Mouse (Mus musculus): ENCODE measurements around the gene Dhrs4.

Dhrs4 gene

DNA sequence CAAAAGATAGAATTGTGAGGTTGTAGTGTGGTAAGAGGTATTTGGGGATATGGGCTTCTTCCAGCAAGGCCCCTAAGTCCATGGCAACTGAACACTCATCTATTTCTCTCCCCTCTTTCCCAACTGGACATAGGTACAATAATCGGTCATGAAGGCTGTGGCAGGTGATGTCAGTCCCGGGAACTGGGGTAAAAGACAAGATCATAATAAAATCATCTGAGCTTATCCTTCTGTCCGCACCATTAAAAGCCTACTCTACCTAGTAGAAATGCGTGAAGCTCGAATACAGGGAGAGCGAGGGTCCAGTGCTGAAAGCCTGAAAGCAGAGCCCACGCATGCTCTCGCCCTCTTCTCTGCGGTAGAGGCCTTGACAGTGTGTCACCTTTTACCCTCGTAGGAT, 1.1 kb downstream of the Dhrs4 start:
- intact Hi-C loops (cut with DNase I), result no loop called here

DNA sequence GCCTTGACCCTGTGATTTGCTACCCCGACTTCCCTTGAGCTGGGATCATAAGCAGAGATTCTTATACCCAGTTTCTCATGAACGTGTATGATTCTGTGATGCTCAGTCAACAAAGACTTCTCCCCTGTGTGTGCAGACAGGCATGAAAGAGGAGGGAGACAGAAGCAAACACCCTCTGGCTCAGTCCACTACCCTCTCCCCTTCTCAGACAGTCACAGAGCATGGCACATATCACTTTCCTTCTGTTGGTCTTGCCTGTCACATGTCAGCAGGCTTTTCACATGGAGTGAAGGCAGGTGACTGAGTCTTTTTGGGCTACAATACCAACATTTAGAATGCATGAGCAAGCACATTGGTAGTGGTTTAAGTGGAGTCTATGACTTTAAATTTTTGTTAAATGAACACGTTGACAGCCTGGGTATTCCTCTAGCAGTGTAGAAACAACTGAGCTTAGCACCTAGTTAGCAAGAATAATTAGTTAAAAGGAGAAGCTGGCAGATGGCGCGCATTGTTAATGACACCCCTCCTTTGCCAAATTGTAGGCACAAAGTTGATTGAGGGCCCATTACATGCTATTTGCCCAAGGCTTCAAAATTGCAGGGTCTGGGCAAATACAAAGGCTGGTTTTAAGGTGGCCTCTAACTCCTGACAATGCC, 6.0 kb downstream of the Dhrs4 start:
- intact Hi-C loops (cut with DNase I), result no loop called here

DNA sequence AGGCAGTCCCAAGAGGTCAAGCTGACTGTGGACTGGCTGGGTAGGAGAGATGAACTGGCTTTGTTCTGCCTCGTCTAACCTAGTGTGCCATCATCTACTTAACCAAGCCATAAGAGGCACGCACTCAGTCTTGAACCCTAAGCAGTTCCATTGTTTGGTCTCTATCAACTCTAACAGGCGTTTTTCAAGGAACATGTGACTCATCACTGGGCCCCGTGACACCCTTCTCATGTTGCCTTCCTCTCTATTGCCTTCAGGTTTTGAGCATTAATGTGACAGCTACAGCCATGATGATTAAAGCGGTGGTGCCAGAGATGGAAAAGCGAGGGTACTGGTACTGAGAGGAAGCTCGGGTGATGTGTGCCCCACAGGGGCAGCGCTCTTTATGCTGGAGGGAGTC, 8.3 kb downstream of the Dhrs4 start:
- intact Hi-C loops (cut with DNase I), result no loop called here

- intact Hi-C loops (cut with DNase I), result loop anchor here (2.0 kb wide), 1 partner anchor 66 kb away; no protein-coding TSS in a partner anchor
Observed at GRCm38 (mm10) chr14:55490361-55491201, 12.0 kb downstream of the Dhrs4 start, which contains the start of gene Carmil3. Carmil3 (plus strand) TSS chr14:55490651.

DNA sequence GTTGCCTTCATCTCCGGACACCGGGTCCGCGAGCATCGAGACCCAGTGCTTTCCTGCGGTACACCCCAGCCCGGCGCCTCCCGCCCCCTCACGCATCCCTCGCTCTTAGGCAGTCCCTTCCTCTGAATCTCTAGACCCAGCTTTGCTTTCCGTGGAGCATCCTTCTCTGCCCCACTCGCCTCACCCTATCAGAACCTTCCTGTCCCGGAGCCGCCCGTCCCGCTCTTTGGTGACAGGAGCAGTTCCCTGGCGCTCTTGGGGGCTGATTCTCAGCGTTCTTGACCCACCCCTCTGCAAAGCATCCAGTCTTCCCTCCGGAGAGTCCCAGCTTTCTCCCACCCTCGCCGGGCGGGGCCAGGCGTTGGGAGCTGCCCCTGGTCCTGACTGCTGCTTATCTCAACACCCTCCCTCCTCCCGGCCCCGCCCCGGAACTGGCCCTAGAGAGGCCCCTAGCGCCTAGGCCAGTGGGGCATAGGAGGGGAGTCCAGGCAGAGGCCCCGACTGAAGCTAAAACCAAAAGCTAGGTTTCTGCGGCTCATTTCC, 12.8 kb downstream of the Dhrs4 start:
- intact Hi-C loops (cut with DNase I), result loop anchor here (2.0 kb wide), 1 partner anchor 65 kb away; no protein-coding TSS in a partner anchor

DNA sequence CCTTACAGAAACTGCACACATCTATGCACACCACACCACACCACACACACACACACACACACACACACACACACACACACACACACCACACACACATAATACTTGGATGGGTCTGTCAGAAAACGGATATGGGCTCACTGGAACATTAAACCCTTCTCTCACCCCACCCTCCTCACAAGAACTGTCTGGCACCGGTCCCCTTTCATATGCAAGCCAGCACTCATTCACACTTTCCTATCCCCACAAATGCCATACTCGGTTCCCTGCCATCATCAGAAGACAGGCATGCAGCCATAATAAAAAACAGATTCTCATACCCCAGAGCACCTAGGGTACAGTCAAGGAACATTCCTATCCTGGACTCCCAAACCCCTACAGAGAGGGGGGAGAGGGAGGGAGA, 13.5 kb downstream of the Dhrs4 start:
- intact Hi-C loops (cut with DNase I), result no loop called here

GRCm38 (mm10) chr14:55495509-55496240, 17.1 kb downstream of the Dhrs4 start:
- intact Hi-C loops (cut with DNase I), result loop anchor here (2.0 to 5.0 kb wide), 2 partner anchors 41 to 107 kb away; partner anchors contain the start of gene Irf9

- intact Hi-C loops (cut with DNase I), result loop anchor here (2.0 to 5.0 kb wide), 2 partner anchors 40 to 105 kb away; partner anchors contain the start of gene Irf9
Observed at GRCm38 (mm10) chr14:55496761-55497448, 18.3 kb downstream of the Dhrs4 start.

- intact Hi-C loops (cut with DNase I), result loop anchor here (2.0 to 5.0 kb wide), 2 partner anchors 39 to 105 kb away; partner anchors contain the start of gene Irf9
Observed at GRCm38 (mm10) chr14:55497449-55497821, 18.9 kb downstream of the Dhrs4 start.

DNA sequence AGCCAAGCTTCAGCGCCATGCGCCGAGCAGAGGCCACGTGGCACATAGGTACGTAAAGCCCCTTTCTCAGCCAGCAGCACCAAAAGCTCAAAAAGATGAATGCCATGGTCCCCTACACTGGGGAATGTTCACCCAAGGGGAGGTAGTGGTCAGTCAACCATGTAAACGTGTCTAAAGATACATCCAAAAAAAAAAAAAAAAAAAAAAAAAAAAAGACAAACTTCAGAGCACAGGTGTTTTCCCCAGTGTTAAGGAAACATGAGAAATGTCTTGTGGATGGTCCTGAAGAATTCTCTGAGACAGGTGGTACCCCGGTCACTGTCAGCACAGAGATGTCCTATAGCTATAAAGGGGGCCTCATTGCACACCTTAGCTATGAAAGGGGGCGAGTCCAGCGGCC, 27.1 kb downstream of the Dhrs4 start:
- intact Hi-C loops (cut with DNase I), result no loop called here

DNA sequence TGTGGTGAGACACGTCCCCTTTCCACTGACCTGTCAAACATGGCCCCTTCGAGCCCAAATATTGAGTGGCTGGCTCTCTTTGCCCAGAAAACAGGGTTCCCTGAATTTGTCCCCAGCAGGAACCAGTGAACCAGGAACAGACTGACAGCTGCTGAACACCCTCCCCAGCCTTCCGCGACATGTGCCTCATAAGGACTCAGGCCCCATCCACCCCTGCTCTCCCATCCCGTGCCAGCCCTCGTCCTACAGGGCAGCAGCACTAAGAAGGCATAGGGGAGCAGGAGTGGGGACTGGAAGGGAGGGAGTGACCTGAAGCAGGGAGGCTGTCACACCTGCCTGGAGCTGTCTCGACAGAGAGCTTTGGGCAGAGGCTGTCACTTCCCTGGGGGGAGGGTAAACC, 29.2 kb downstream of the Dhrs4 start:
- intact Hi-C loops (cut with DNase I), result no loop called here

DNA sequence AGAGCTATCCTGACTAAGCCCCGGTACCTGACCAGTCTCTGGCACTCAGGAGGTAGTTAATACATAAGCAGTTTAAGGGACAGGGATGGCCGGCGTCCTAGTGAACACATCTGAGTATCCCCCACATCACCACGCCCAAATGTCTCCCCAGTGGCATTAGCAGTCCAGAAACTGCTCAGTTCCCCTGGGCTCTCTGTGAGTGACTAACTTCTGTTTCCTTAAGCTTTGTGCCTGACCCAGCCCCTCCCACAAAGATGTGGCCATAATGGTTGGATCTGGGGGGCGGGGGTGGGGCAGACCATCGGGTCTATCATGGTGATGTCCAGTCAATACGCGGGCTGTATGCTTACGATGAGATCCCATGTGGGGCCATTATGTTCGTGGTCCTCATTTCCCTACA, 31.0 kb downstream of the Dhrs4 start:
- intact Hi-C loops (cut with DNase I), result no loop called here

GRCm38 (mm10) chr14:55510125-55510731, 31.7 kb downstream of the Dhrs4 start, which contains the start of gene Cpne6:
Cpne6 (plus strand) TSS chr14:55510445.
- intact Hi-C loops (cut with DNase I), result no loop called here

DNA sequence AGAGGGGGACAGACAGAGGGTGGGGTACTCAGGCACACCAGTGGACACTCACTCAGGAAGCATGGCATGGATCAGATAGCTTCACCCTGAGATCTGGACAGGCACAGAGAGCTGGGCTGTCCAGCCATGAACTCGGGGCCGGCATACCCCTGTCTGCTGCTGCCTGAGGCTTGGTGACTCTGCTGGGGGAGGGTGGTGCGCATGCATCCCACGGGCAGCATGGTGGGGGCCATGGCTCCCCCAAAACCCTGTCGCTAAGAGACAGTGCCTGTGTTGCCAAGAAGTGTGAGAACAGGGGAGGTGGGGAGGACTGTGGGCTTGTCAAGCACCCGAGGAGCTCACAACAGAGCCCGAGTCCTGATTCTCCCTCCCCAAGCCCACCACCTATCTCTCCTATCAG, 32.5 kb downstream of the Dhrs4 start:
- intact Hi-C loops (cut with DNase I), result no loop called here

GRCm38 (mm10) chr14:55513927-55514326, 35.4 kb downstream of the Dhrs4 start:
- intact Hi-C loops (cut with DNase I), result no loop called here

DNA sequence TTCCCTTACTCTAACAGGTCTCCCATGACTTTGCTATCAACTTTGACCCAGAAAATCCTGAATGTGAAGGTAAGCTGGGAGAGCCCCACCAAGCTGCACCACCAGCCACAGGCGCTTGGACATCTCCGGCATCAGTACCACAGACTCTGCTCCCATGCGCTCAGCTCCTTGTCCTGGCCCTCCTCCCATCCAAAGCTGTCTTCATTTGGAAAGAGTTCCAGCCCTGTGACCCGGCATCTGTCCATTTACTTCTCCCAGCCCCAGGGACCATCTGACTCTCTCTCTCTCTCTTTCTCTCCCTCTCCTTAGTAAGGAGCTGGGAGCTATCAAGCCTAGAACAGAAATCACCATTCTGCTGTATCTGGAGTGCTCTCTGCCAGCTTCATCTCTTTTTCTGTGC, 37.3 kb downstream of the Dhrs4 start:
- intact Hi-C loops (cut with DNase I), result no loop called here

GRCm38 (mm10) chr14:55518897-55519296, 40.3 kb downstream of the Dhrs4 start:
- intact Hi-C loops (cut with DNase I), result no loop called here

GRCm38 (mm10) chr14:55519604-55520003, 41.0 kb downstream of the Dhrs4 start:
- intact Hi-C loops (cut with DNase I), result no loop called here

- intact Hi-C loops (cut with DNase I), result no loop called here
Observed at GRCm38 (mm10) chr14:55520451-55521361, 42.1 kb downstream of the Dhrs4 start.

Data from adrenal gland (tissue).